Mouse (Mus musculus) megakaryocyte, adult 5-6 weeks (primary cell): ENCODE measurements around the gene Vmn2r1. TPM values are rescaled to one million over a fixed set of nuclear protein-coding genes. Genes with fewer than 3 reads are reported as not detected.

Source experiments
- ATAC-seq: 2 replicates; pipeline ENCODE4 v1.8.0; 2016; ENCODE audit warnings: mild to moderate bottlenecking, inconsistent platforms; ENCODE audit not compliant: poor library complexity, severe bottlenecking
- total RNA-seq, 2 experiments: library from RNA; stranded (forward) in 1 of 2; stranded (reverse) in 1 of 2; fragments of 153-499, 151-499 nt in 1 of 2; fragments of 221-1000, 200-1000 nt in 1 of 2; gene quantifications; 2 replicates each; pipeline versions ENCODE4 v1.2.3 to v1.2.4; 2015 to 2017

Gene Vmn2r1
- total RNA-seq (2015) (0.05 TPM in 1 of 2 replicates, not detected in the other), total RNA-seq (2017) (0.04 TPM in 1 of 2 replicates, not detected in the other)

GRCm38 (mm10) chr3:64081247-64081646 is at the start of gene Vmn2r1:
Vmn2r1 (plus strand) TSS chr3:64081547.
- ATAC-seq = no peak

GRCm38 (mm10) chr3:64038136-64038841 is 43.1 kb upstream of the Vmn2r1 start:
- no peak for ATAC-seq

GRCm38 (mm10) chr3:64039818-64040784 is 41.2 kb upstream of the Vmn2r1 start:
- ATAC-seq = peak; percentile 73

DNA sequence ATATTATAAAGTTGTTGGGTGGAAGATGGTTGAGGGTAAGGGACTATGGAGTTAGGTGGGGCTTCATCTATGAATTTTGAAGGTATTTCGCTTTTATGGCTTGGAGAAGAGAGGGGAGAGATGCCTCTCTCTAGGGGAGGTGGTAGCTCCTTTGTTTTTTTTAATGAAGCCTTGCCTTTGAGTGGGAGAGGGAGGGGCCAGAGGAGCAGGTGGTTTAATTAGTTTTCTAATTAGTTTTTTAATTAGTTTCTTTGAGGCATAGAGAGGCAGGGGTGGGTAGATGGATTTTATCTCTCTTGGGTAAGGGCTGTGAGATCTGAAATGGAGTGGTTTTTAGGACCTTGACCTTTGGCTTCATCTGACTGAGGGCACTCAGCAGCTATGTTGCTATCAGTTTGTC is 31.4 kb downstream of the Vmn2r1 start:
- no peak for ATAC-seq

DNA sequence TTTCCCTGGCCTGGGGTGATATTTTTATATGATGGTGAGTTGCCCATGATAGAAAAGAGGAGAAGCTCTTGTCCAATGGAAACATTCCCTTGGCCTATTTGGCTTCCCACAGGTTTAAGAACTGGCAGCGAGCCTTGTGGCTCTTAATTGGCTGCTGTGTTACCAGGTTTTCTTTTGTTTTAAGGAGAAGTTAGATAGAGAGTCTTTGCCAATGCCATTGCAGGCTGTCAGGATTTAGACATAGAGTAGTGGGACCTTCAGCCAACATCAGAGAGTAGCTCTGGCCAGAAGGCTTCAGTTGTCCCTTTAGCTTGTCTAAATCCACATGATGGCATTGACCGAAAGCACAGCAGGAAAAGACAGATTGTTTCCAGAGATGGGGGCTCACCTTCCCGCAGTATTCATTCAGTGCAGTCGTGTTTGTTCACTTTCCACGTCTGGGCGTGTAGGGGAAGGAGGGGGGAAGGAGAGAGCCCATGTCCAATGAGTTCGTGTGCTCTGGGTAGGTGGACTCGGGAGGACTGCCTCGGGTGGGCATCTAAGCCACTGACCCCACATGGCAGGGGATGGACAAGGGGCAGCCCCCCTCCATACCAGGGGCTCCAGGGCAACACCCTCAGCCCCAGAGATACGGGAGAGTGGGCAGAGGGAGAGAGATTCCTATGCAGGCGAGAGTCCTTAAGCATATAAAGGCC is 32.2 kb downstream of the Vmn2r1 start:
- no peak for ATAC-seq

DNA sequence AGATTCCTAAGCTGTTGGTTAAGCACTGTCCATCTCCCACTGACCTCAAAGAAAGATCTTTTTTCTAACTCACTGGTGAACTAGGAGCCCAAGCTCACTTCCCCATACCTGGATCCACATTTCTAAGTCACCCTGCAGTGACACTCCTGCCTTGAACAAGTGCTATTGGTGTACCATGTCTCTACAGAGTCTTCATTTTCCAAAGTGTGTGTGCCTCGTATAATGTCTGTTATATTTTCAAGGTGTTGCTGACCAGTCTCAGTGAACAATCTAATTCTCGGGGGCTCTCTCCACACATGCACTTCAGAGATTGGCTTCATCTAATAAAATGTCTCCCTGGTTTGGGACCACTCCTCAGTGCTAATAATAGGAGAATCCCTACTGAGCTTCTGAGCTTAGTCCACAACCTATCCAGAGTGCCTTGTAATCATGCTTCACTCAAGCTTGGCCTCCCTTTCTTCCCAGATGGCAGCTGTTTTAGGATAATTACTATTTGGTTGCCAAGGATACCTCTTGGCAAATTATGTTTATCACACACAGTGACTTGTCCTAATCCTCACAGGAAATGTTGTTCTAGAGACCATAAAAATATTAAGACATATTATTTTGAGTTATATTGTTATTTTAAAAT is 60.6 kb downstream of the Vmn2r1 start, which contains the start of gene Vmn2r2:
Gene Vmn2r2, minus strand, starts transcription at position 51 of the 631 bp plus-strand sequence.
- ATAC-seq = no peak

Other genes starting within 250 kb of the Vmn2r1 start
- not detected in 2 replicates for gene Plch1, start 182.1 kb upstream of the Vmn2r1 start, total RNA-seq (2015)
- gene Plch1, start 182.1 kb upstream of the Vmn2r1 start, total RNA-seq (2017) = not detected in 2 replicates
- 1.1 and 2.1 TPM in 2 replicates for gene E130311K13Rik, start 152.1 kb upstream of the Vmn2r1 start, total RNA-seq (2015)
- gene E130311K13Rik, start 152.1 kb upstream of the Vmn2r1 start, total RNA-seq (2017) = 2.0 and 3.0 TPM in 2 replicates
- gene Slc33a1, start 116.8 kb upstream of the Vmn2r1 start, total RNA-seq (2015) = 19.0 and 21.2 TPM in 2 replicates
- gene Slc33a1, start 116.8 kb upstream of the Vmn2r1 start, total RNA-seq (2017) = 17.3 and 21.6 TPM in 2 replicates
- 23.0 and 25.2 TPM in 2 replicates for gene Gmps, start 105.4 kb upstream of the Vmn2r1 start, total RNA-seq (2015)
- 22.6 and 23.5 TPM in 2 replicates for gene Gmps, start 105.4 kb upstream of the Vmn2r1 start, total RNA-seq (2017)
- gene Vmn2r2, start 60.4 kb downstream of the Vmn2r1 start, total RNA-seq (2015) = not detected in 2 replicates
- not detected in 2 replicates for gene Vmn2r2, start 60.4 kb downstream of the Vmn2r1 start, total RNA-seq (2017)
- gene Vmn2r3, start 208.2 kb downstream of the Vmn2r1 start, total RNA-seq (2015) = not detected in 2 replicates
- gene Vmn2r3, start 208.2 kb downstream of the Vmn2r1 start, total RNA-seq (2017) = not detected in 2 replicates